Mouse (Mus musculus) stomach, embryonic 14.5 days (tissue): ENCODE measurements at regions not wholly inside any gene's neighbourhood (a gene's known extent, or its start where the extent isn't known, plus 50 kb on each side); places are given as distances from the start of the nearest gene placed in this dataset.

ENCODE experiments used
- ATAC-seq: fragments of 200-750 bp; cut with Nextera tagmentation; 2 replicates; pipeline ENCODE4 v1.8.0; 2017; ENCODE audit warnings: low read depth, moderate TSS enrichment; ENCODE audit not compliant: insufficient number of reproducible peaks, insufficient read depth, low FRiP score
- H3K27ac ChIP-seq: fragments of 300-500 bp; sonication (generic); 2 replicates; pipeline ENCODE4 v1.5.1; 2014; ENCODE audit warnings: mild to moderate bottlenecking, low read length, moderate library complexity, mixed read lengths
- H3K27me3 ChIP-seq: fragments of 300-500 bp; sonication (generic); 2 replicates; pipeline ENCODE4 v1.6.1; 2014; ENCODE audit warnings: low read length, control low read depth, mixed read lengths; ENCODE audit not compliant: control insufficient read depth, insufficient read depth
- H3K36me3 ChIP-seq: fragments of 300-500 bp; sonication (generic); 2 replicates; pipeline ENCODE4 v1.6.1; 2014; ENCODE audit warnings: mild to moderate bottlenecking, control low read depth, low read length, moderate library complexity, mixed read lengths; ENCODE audit not compliant: control insufficient read depth, insufficient read depth
- H3K4me1 ChIP-seq: fragments of 300-500 bp; sonication (generic); 2 replicates; pipeline ENCODE4 v1.6.1; 2014; ENCODE audit warnings: low read length, control low read depth, mixed read lengths; ENCODE audit not compliant: control insufficient read depth, insufficient read depth
- H3K4me2 ChIP-seq: fragments of 300-500 bp; sonication (generic); replicated peaks from 2 replicates; pipeline ENCODE4 v1.6.1; 2014; ENCODE audit warnings: low read depth, low read length, control low read depth
- H3K4me3 ChIP-seq: fragments of 300-500 bp; sonication (generic); 2 replicates; pipeline ENCODE4 v1.5.1; 2014; ENCODE audit warnings: low read depth, low read length, control low read depth
- H3K9ac ChIP-seq: fragments of 300-500 bp; sonication (generic); replicated peaks from 2 replicates; pipeline ENCODE4 v1.6.1; 2014; ENCODE audit warnings: low read depth, mild to moderate bottlenecking, control low read depth, low read length, moderate library complexity, mixed read lengths
- H3K9me3 ChIP-seq: fragments of 300-500 bp; sonication (generic); 2 replicates; pipeline ENCODE4 v1.6.1; 2016; ENCODE audit warnings: low read depth, low read length, control low read depth; ENCODE audit not compliant: control insufficient read depth
- WGBS: fragments of 180-500 bp; shearing (Covaris S2); extraction: QIAGEN DNeasy Blood & Tissue Kit; methylation state at CpG from one replicate; pipeline ENCODE4 v1.1.7; 2014; 5-methylcytosine and 5-hydroxymethylcytosine counted together

GRCm38 (mm10) chr9:100097028-100097427 is 221.1 kb upstream of the Sox14 start:
- no peaks in the 10 kb centered on the region for H3K36me3 ChIP-seq
- no peaks in the 10 kb centered on the region for H3K4me1 ChIP-seq
- 67% methylated on average over 2 of the region's 2 CpGs for WGBS
- H3K4me2 ChIP-seq: no peak overlapping the region
- H3K4me3 ChIP-seq: no peak overlapping the region
- H3K27me3 ChIP-seq: no peaks in the 10 kb centered on the region
- no peak overlapping the region for H3K9ac ChIP-seq
- H3K27ac ChIP-seq: no peak overlapping the region
- H3K9me3 ChIP-seq: no peaks in the 10 kb centered on the region
- ATAC-seq: no peak

GRCm38 (mm10) chr9:100095559-100095959 is 219.6 kb upstream of the Sox14 start:
- Histone ChIP-seq H3K36me3 (no peaks in the 10 kb centered on the region), H3K27ac (no peak overlapping the region), H3K27me3 (no peaks in the 10 kb centered on the region), H3K4me1 (no peaks in the 10 kb centered on the region), H3K4me2 (peak overlapping the region; percentile 7; the same call in 1 of the 2 replicates), H3K4me3 (no peak overlapping the region), H3K9ac (no peak overlapping the region), H3K9me3 (no peaks in the 10 kb centered on the region)
- WGBS: 27% methylated on average over 7 of the region's 7 CpGs
- ATAC-seq: peak; percentile 77; the same call in 1 of the 2 replicates

- peak; percentile 71; the same call in 1 of the 2 replicates for ATAC-seq
- H3K27me3 ChIP-seq: no peaks in the 10 kb centered on the region
- no peak overlapping the region; the same call in 1 of the 2 replicates for H3K4me2 ChIP-seq
Observed at GRCm38 (mm10) chr9:100094956-100095558, 219.1 kb upstream of the Sox14 start.

GRCm38 (mm10) chr9:100071141-100071540 is 195.2 kb upstream of the Sox14 start:
- Histone ChIP-seq H3K4me2 (no peak overlapping the region), H3K9ac (no peak overlapping the region), H3K4me1 (no peaks in the 10 kb centered on the region), H3K36me3 (no peaks in the 10 kb centered on the region), H3K4me3 (no peak overlapping the region), H3K27ac (no peak overlapping the region), H3K9me3 (no peaks in the 10 kb centered on the region), H3K27me3 (no peaks in the 10 kb centered on the region)
- 85% methylated on average over 5 of the region's 5 CpGs for WGBS
- ATAC-seq: no peak

More at GRCm38 (mm10) chr9:100094956-100095558, 219.1 kb upstream of the Sox14 start:
- Histone ChIP-seq H3K9ac (no peak overlapping the region), H3K4me3 (no peak overlapping the region), H3K9me3 (no peaks in the 10 kb centered on the region), H3K4me1 (no peaks in the 10 kb centered on the region), H3K36me3 (no peaks in the 10 kb centered on the region), H3K27ac (no peak overlapping the region)
- WGBS: 41% methylated on average over 6 of the region's 6 CpGs

- H3K27ac ChIP-seq: no peak overlapping the region
- no peak overlapping the region for H3K4me3 ChIP-seq
- no peaks in the 10 kb centered on the region for H3K27me3 ChIP-seq
- no peaks in the 10 kb centered on the region for H3K36me3 ChIP-seq
- no peak overlapping the region for H3K4me2 ChIP-seq
- H3K9ac ChIP-seq: no peak overlapping the region
- no peak for ATAC-seq
- WGBS: 80% methylated on average over 1 of the region's 1 CpGs
- no peaks in the 10 kb centered on the region for H3K9me3 ChIP-seq
- no peaks in the 10 kb centered on the region for H3K4me1 ChIP-seq
Observed at GRCm38 (mm10) chr9:100058541-100058940, 182.6 kb upstream of the Sox14 start.

- H3K36me3 ChIP-seq: no peaks in the 10 kb centered on the region
- no peaks in the 10 kb centered on the region for H3K4me1 ChIP-seq
- 52% methylated on average over 13 of the region's 13 CpGs for WGBS
- no peak overlapping the region for H3K27ac ChIP-seq
- no peaks in the 10 kb centered on the region for H3K27me3 ChIP-seq
- H3K9ac ChIP-seq: no peak overlapping the region
- no peak for ATAC-seq
- no peak overlapping the region for H3K4me3 ChIP-seq
- H3K9me3 ChIP-seq: no peaks in the 10 kb centered on the region
- no peak overlapping the region for H3K4me2 ChIP-seq
Observed at GRCm38 (mm10) chr9:100046213-100046807, 170.3 kb upstream of the Sox14 start.

- WGBS: 74% methylated on average over 5 of the region's 5 CpGs
- H3K4me3 ChIP-seq: no peak overlapping the region
- no peaks in the 10 kb centered on the region for H3K4me1 ChIP-seq
- no peaks in the 10 kb centered on the region for H3K36me3 ChIP-seq
- no peak overlapping the region for H3K27ac ChIP-seq
- no peaks in the 10 kb centered on the region for H3K9me3 ChIP-seq
- no peak overlapping the region for H3K4me2 ChIP-seq
- no peak overlapping the region for H3K9ac ChIP-seq
- ATAC-seq: no peak
- H3K27me3 ChIP-seq: no peaks in the 10 kb centered on the region
Observed at GRCm38 (mm10) chr9:100045636-100046035, 169.7 kb upstream of the Sox14 start.

- Histone ChIP-seq H3K4me3 (no peak overlapping the region), H3K9me3 (no peaks in the 10 kb centered on the region), H3K27me3 (no peaks in the 10 kb centered on the region), H3K9ac (no peak overlapping the region), H3K36me3 (no peaks in the 10 kb centered on the region), H3K4me1 (no peaks in the 10 kb centered on the region), H3K4me2 (no peak overlapping the region), H3K27ac (no peak overlapping the region)
- ATAC-seq: no peak
- WGBS: 62% methylated on average over 6 of the region's 6 CpGs
Observed at GRCm38 (mm10) chr9:100041776-100042175, 165.8 kb upstream of the Sox14 start.

GRCm38 (mm10) chr9:100023641-100024040 is 147.7 kb upstream of the Sox14 start:
- Histone ChIP-seq H3K36me3 (no peaks in the 10 kb centered on the region), H3K9ac (no peak overlapping the region), H3K4me2 (no peak overlapping the region), H3K4me3 (no peak overlapping the region), H3K27me3 (no peaks in the 10 kb centered on the region), H3K27ac (no peak overlapping the region), H3K9me3 (no peaks in the 10 kb centered on the region), H3K4me1 (no peaks in the 10 kb centered on the region)
- ATAC-seq: no peak
- 51% methylated on average over 5 of the region's 5 CpGs for WGBS
